Mouse (Mus musculus): ENCODE data around the gene Fgfr2. TPM values are rescaled to one million over a fixed set of nuclear protein-coding genes. Genes with fewer than 3 reads are reported as not detected.

Gene Fgfr2
- polyA plus RNA-seq, 1 experiment from 2014 or later = 86.9 TPM

- no peak for ATAC-seq (ENCODE audit: insufficient read depth, low FRiP score, low TSS enrichment)
Observed at GRCm38 (mm10) chr7:130573746-130574145, 2549.4 kb downstream of the Fgfr2 start.

DNA sequence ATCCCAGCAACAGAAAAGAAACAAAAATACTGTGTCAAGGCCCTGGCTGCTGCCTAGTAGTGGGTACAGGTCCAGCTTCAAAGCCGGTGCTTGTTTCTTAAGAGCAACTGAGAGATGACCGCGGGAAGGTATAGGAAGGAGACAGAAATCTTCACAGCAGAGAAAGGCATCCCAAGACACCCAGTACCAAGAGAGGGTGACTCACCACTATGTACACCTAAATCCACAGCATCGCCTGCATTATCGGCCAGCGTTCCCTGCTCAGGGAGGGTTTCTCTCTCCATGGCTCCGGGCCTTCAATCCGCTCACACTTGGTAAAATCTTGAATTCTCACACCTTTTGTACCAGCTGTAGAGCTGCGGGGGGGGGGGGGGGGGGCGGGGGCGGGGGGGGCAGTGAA, 2550.3 kb downstream of the Fgfr2 start, which contains the start of gene Nsmce4a:
Nsmce4a (minus strand) TSS at position 298 of the 400 bp plus-strand sequence.
- H3K9me3 ChIP-seq (ENCODE audit: control insufficient read depth, low read length) = no peaks in the 10 kb centered on the region
- no peak within 1 kb of the TSS for H3K9ac ChIP-seq (ENCODE audit: low read length)
- no peaks in the 10 kb centered on the region for H3K36me3 ChIP-seq (ENCODE audit: control insufficient read depth, insufficient read depth, low read length)
- no peak within 1 kb of the TSS for H3K27ac ChIP-seq (ENCODE audit: low read depth, low read length)
- H3K4me1 ChIP-seq (ENCODE audit: control insufficient read depth, insufficient read depth, low read length) = no peaks in the 10 kb centered on the region
- no peak within 1 kb of the TSS for H3K4me3 ChIP-seq (ENCODE audit: low read depth, low read length)
- H3K4me2 ChIP-seq (ENCODE audit: low read depth) = no peak within 1 kb of the TSS
- no peaks in the 10 kb centered on the region for H3K27me3 ChIP-seq (ENCODE audit: control insufficient read depth, insufficient read depth, low read length)
- DNase-seq (ENCODE audit: low spot score) = no peak
- no peak for ATAC-seq (ENCODE audit: insufficient read depth, low FRiP score, low TSS enrichment)
- 70% methylated on average over 11 of the region's 11 CpGs for WGBS

More at GRCm38 (mm10) chr7:130573746-130574145, 2549.4 kb downstream of the Fgfr2 start:
- no peak for DNase-seq (ENCODE audit: low spot score)
- H3K9ac ChIP-seq (ENCODE audit: low read length) = no peak overlapping the region
- no peaks in the 10 kb centered on the region for H3K36me3 ChIP-seq (ENCODE audit: control insufficient read depth, insufficient read depth, low read length)
- H3K27ac ChIP-seq (ENCODE audit: low read depth, low read length) = no peak overlapping the region
- no peaks in the 10 kb centered on the region for H3K4me1 ChIP-seq (ENCODE audit: control insufficient read depth, insufficient read depth, low read length)
- 94% methylated on average over 10 of the region's 10 CpGs for WGBS
- no peak overlapping the region for H3K4me2 ChIP-seq (ENCODE audit: low read depth)
- no peaks in the 10 kb centered on the region for H3K27me3 ChIP-seq (ENCODE audit: control insufficient read depth, insufficient read depth, low read length)
- H3K4me3 ChIP-seq (ENCODE audit: low read depth, low read length) = no peak overlapping the region
- H3K9me3 ChIP-seq (ENCODE audit: control insufficient read depth, low read length) = no peaks in the 10 kb centered on the region

DNA sequence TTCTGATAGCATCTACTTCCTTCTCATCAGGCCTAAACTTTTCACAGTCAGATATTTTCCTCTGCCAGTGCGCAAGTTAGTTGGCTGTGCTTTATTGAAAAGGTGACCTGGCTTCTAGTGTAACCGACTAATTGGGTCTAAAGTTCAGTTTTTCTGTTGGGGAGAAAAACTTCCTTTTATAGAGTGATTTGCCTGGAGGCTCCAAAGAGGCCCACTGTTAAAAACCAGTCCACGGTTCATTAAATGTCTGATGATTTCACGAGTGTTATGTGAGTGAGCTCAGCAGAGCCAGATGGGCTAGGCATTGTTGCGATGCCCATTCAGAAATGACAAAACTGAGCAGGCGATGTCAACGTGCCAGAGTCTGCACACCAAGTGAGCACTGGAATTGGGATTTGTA, 2552.7 kb downstream of the Fgfr2 start:
- H3K4me3 ChIP-seq (ENCODE audit: low read depth, low read length) = no peak overlapping the region
- no peaks in the 10 kb centered on the region for H3K9me3 ChIP-seq (ENCODE audit: control insufficient read depth, low read length)
- H3K27me3 ChIP-seq (ENCODE audit: control insufficient read depth, insufficient read depth, low read length) = no peaks in the 10 kb centered on the region
- no peak; the same call in 1 of the 2 replicates for ATAC-seq (ENCODE audit: insufficient read depth, low FRiP score, low TSS enrichment)
- no peak overlapping the region for H3K9ac ChIP-seq (ENCODE audit: low read length)
- H3K4me2 ChIP-seq (ENCODE audit: low read depth) = no peak overlapping the region
- 53% methylated on average over 7 of the region's 7 CpGs for WGBS
- H3K27ac ChIP-seq (ENCODE audit: low read depth, low read length) = no peak overlapping the region
- no peaks in the 10 kb centered on the region for H3K36me3 ChIP-seq (ENCODE audit: control insufficient read depth, insufficient read depth, low read length)
- no peaks in the 10 kb centered on the region for H3K4me1 ChIP-seq (ENCODE audit: control insufficient read depth, insufficient read depth, low read length)
- DNase-seq (ENCODE audit: low spot score) = no peak

DNA sequence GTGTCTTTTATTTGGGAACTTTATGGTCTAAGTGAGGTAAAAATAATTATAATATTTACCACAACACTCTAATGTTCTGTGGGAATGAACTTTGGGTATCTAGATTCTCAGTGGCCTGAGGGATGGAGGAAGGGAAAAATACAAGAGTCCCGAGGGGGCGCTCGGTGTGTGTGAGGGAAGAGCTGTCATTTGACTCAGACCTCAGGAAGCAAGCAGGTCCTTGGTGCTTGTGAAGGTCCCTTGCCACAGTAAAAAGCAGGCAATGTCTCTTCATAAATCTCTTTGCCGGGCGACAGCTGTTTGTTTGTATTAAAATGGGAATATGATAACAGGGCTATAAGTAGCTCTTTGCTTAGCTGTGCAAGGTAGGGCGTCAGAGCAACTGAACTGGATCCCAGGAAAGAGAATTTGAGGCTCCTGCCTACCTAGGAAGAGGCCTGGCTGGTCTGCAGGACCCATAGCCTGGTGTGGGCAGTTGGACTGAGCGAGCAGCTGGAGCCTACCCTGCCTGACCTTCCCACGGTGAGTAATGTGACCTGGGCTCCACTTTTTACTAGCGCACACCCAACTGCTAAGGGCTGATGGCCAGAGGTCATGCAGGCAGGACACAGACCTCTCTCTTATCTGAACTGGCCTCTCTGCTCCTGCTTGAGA, 2554.2 kb downstream of the Fgfr2 start:
- H3K4me1 ChIP-seq (ENCODE audit: control insufficient read depth, insufficient read depth, low read length) = no peaks in the 10 kb centered on the region
- ATAC-seq (ENCODE audit: insufficient read depth, low FRiP score, low TSS enrichment) = no peak
- no peak overlapping the region for H3K4me3 ChIP-seq (ENCODE audit: low read depth, low read length)
- H3K27ac ChIP-seq (ENCODE audit: low read depth, low read length) = no peak overlapping the region
- no peaks in the 10 kb centered on the region for H3K9me3 ChIP-seq (ENCODE audit: control insufficient read depth, low read length)
- no peaks in the 10 kb centered on the region for H3K36me3 ChIP-seq (ENCODE audit: control insufficient read depth, insufficient read depth, low read length)
- H3K27me3 ChIP-seq (ENCODE audit: control insufficient read depth, insufficient read depth, low read length) = no peaks in the 10 kb centered on the region
- DNase-seq (ENCODE audit: low spot score) = no peak
- H3K4me2 ChIP-seq (ENCODE audit: low read depth) = no peak overlapping the region
- H3K9ac ChIP-seq (ENCODE audit: low read length) = no peak overlapping the region
- WGBS = 79% methylated on average over 9 of the region's 9 CpGs

- WGBS = 71% methylated on average over 3 of the region's 3 CpGs
Observed at GRCm38 (mm10) chr7:130564596-130564995, 2558.6 kb downstream of the Fgfr2 start.

DNA sequence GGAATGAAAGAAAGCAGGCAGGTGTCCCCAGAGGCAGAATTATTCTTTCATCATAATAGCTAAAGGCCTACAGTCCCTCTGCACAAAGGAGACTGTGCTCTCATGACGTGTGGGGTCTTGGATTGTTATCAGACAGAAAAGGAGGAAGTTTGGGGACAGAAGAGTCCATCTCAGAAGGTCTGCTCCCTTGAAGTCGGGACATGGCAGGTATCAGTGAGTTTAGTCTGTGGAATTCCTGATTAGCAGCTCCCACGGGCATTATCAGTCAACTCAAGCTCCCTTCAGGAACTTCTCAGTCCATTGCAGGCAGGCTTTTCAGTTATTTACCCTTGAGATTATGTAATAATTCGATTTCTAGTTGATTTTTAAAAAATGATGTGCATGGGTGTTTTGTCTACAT, 2559.3 kb downstream of the Fgfr2 start:
- Histone ChIP-seq H3K4me1 (ENCODE audit: control insufficient read depth, insufficient read depth, low read length) (no peaks in the 10 kb centered on the region), H3K9ac (ENCODE audit: low read length) (no peak overlapping the region), H3K4me3 (ENCODE audit: low read depth, low read length) (no peak overlapping the region), H3K4me2 (ENCODE audit: low read depth) (no peak overlapping the region), H3K27ac (ENCODE audit: low read depth, low read length) (no peak overlapping the region), H3K36me3 (ENCODE audit: control insufficient read depth, insufficient read depth, low read length) (no peaks in the 10 kb centered on the region), H3K9me3 (ENCODE audit: control insufficient read depth, low read length) (no peaks in the 10 kb centered on the region), H3K27me3 (ENCODE audit: control insufficient read depth, insufficient read depth, low read length) (no peaks in the 10 kb centered on the region)
- DNase-seq (ENCODE audit: low spot score) (no peak), ATAC-seq (ENCODE audit: insufficient read depth, low FRiP score, low TSS enrichment) (no peak)
- WGBS = 67% methylated on average over 4 of the region's 4 CpGs

More at GRCm38 (mm10) chr7:130564596-130564995, 2558.6 kb downstream of the Fgfr2 start:
- Histone ChIP-seq H3K4me3 (ENCODE audit: low read depth, low read length) (no peak overlapping the region), H3K27me3 (ENCODE audit: control insufficient read depth, insufficient read depth, low read length) (no peaks in the 10 kb centered on the region), H3K27ac (ENCODE audit: low read depth, low read length) (no peak overlapping the region), H3K9ac (ENCODE audit: low read length) (no peak overlapping the region), H3K36me3 (ENCODE audit: control insufficient read depth, insufficient read depth, low read length) (no peaks in the 10 kb centered on the region), H3K9me3 (ENCODE audit: control insufficient read depth, low read length) (no peaks in the 10 kb centered on the region), H3K4me1 (ENCODE audit: control insufficient read depth, insufficient read depth, low read length) (no peaks in the 10 kb centered on the region), H3K4me2 (ENCODE audit: low read depth) (no peak overlapping the region)
- DNase-seq (ENCODE audit: low spot score) (no peak), ATAC-seq (ENCODE audit: insufficient read depth, low FRiP score, low TSS enrichment) (no peak)

- H3K36me3 ChIP-seq (ENCODE audit: control insufficient read depth, insufficient read depth, low read length) = no peaks in the 10 kb centered on the region
- no peak overlapping the region for H3K27ac ChIP-seq (ENCODE audit: low read depth, low read length)
- ATAC-seq (ENCODE audit: insufficient read depth, low FRiP score, low TSS enrichment) (no peak), DNase-seq (ENCODE audit: low spot score) (no peak)
- H3K9ac ChIP-seq (ENCODE audit: low read length) = no peak overlapping the region
- WGBS = 96% methylated on average over 4 of the region's 4 CpGs
- H3K27me3 ChIP-seq (ENCODE audit: control insufficient read depth, insufficient read depth, low read length) = no peaks in the 10 kb centered on the region
- no peaks in the 10 kb centered on the region for H3K4me1 ChIP-seq (ENCODE audit: control insufficient read depth, insufficient read depth, low read length)
- no peak overlapping the region for H3K4me3 ChIP-seq (ENCODE audit: low read depth, low read length)
- H3K9me3 ChIP-seq (ENCODE audit: control insufficient read depth, low read length) = no peaks in the 10 kb centered on the region
- H3K4me2 ChIP-seq (ENCODE audit: low read depth) = no peak overlapping the region
Observed at GRCm38 (mm10) chr7:130563276-130563675, 2559.9 kb downstream of the Fgfr2 start.

- Histone ChIP-seq H3K4me1 (ENCODE audit: control insufficient read depth, insufficient read depth, low read length) (no peaks in the 10 kb centered on the region), H3K27me3 (ENCODE audit: control insufficient read depth, insufficient read depth, low read length) (no peaks in the 10 kb centered on the region), H3K27ac (ENCODE audit: low read depth, low read length) (no peak overlapping the region), H3K4me2 (ENCODE audit: low read depth) (no peak overlapping the region), H3K4me3 (ENCODE audit: low read depth, low read length) (no peak overlapping the region), H3K36me3 (ENCODE audit: control insufficient read depth, insufficient read depth, low read length) (no peaks in the 10 kb centered on the region), H3K9me3 (ENCODE audit: control insufficient read depth, low read length) (no peaks in the 10 kb centered on the region), H3K9ac (ENCODE audit: low read length) (no peak overlapping the region)
- ATAC-seq (ENCODE audit: insufficient read depth, low FRiP score, low TSS enrichment) (no peak), DNase-seq (ENCODE audit: low spot score) (no peak)
- 62% methylated on average over 1 of the region's 1 CpGs for WGBS
Observed at GRCm38 (mm10) chr7:130560933-130561332, 2562.2 kb downstream of the Fgfr2 start.

- Histone ChIP-seq H3K4me2 (ENCODE audit: low read depth) (no peak overlapping the region), H3K36me3 (ENCODE audit: control insufficient read depth, insufficient read depth, low read length) (no peaks in the 10 kb centered on the region), H3K4me1 (ENCODE audit: control insufficient read depth, insufficient read depth, low read length) (no peaks in the 10 kb centered on the region), H3K27me3 (ENCODE audit: control insufficient read depth, insufficient read depth, low read length) (no peaks in the 10 kb centered on the region), H3K27ac (ENCODE audit: low read depth, low read length) (no peak overlapping the region), H3K9ac (ENCODE audit: low read length) (no peak overlapping the region), H3K4me3 (ENCODE audit: low read depth, low read length) (no peak overlapping the region), H3K9me3 (ENCODE audit: control insufficient read depth, low read length) (no peaks in the 10 kb centered on the region)
- ATAC-seq (ENCODE audit: insufficient read depth, low FRiP score, low TSS enrichment) (no peak), DNase-seq (ENCODE audit: low spot score) (no peak)
- 78% methylated on average over 4 of the region's 4 CpGs for WGBS
Observed at GRCm38 (mm10) chr7:130558592-130558991, 2564.6 kb downstream of the Fgfr2 start.
